Mouse (Mus musculus): ENCODE data around the gene Ptpre.

GRCm38 (mm10) chr7:135529068-135529467 is 8.2 kb upstream of the Ptpre start:
- no peak for TF ChIP-seq CTCF (IDR thresholded peaks at IDR 0.05; ENCODE audit: borderline replicate concordance, control insufficient read depth, extremely low read depth, insufficient read depth, low read length, poor library complexity)
- no peak for TF ChIP-seq POLR2A (IDR thresholded peaks at IDR 0.05; ENCODE audit: control insufficient read depth, extremely low read depth, insufficient read depth, low read length, poor library complexity)
